Comparison of ENCODE assay signal across 8 mouse cellular contexts in the genomic region with DNA sequence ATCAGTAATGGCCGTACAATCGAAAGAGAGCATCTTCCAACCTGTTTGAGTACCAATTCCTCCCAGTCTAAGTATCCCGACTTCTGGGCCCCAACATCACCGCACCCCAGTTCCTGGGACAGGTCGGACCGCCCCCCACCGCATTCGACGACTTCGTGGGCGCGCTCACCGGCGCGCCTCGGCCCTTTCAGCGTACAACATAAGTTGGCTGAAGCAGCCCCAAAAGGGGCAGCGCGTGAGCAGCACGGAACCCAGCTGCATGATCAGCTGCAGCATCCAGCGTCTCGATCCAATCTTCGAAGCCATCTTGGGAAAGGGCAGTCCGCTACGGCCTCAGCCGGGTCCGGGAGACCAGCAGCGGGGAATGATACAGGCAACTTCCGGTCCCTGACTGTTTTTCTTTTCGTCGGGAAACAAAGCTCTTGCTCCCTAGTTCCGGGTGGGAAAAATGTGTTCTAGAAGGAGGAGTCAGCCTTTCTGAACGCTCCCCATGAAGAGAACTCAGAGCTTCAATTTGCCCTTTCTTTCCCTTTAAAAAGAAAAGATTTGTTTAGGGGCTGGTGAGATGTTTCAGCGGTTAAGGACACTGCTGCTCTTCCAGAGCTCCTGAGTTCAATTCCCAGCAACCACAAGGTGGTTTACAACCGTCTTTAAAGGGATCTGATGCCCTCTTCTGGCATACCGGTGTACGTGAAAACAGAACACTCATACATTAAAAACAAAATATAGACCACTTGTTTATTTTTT. TPM values are rescaled to one million over a fixed set of nuclear protein-coding genes. Genes with fewer than 3 reads are reported as not detected.
A peak's percentile ranks its signal among the peaks of the same experiment; 100 is the strongest.
DNase-seq lines count a peak whose midpoint lies in the region; ATAC-seq and TF ChIP-seq lines count a peak whose summit lies in the region.

A gene (minus strand): TSS at position 366 of the 747 bp plus-strand sequence.

- H3K36me3 ChIP-seq in heart, embryonic 12.5 days = peaks cover 30% of the 10 kb centered on the region
- peaks cover 14% of the 10 kb centered on the region for H3K36me3 ChIP-seq in kidney, postnatal 0 days (ENCODE audit: insufficient read depth, low read length)
- peaks cover 5% of the 10 kb centered on the region for H3K36me3 ChIP-seq in liver, embryonic 11.5 days (ENCODE audit: control insufficient read depth, insufficient read depth, low read length)
- peaks cover 9% of the 10 kb centered on the region; the same call in 1 of the 2 replicates for H3K36me3 ChIP-seq in stomach, embryonic 14.5 days (ENCODE audit: control insufficient read depth, insufficient read depth, low read length)

- H3K4me1 ChIP-seq in heart, embryonic 12.5 days (replicated peaks) = peaks cover 5% of the 10 kb centered on the region
- 0 out of 2 replicates have a peak, but pooled peaks cover 3% of the 10 kb centered on the region for H3K4me1 ChIP-seq in kidney, postnatal 0 days (replicated peaks; ENCODE audit: insufficient read depth, low read length)
- H3K4me1 ChIP-seq in liver, embryonic 11.5 days (replicated peaks; ENCODE audit: control insufficient read depth, insufficient read depth, low read length) = peaks cover 3% of the 10 kb centered on the region
- H3K4me1 ChIP-seq in stomach, embryonic 14.5 days (ENCODE audit: control insufficient read depth, insufficient read depth, low read length) = peaks cover 6% of the 10 kb centered on the region

- DNase-seq in CD4-positive helper T cell, adult 2 months (ENCODE audit: low read depth, low spot score) = peak; percentile 75
- DNase-seq in brain, embryonic 18.5 days (ENCODE audit: low read depth, low spot score) = peak; percentile 83
- DNase-seq in kidney, postnatal 0 days (ENCODE audit: low spot score) = peak; percentile 95
- DNase-seq in liver, embryonic 11.5 days (ENCODE audit: low spot score) = peak; percentile 82
- DNase-seq in naive thymus-derived CD4-positive, alpha-beta T cell, adult 2 months (ENCODE audit: low read depth) = peak; percentile 71

- peak; percentile 63 for TF ChIP-seq CTCF in kidney, postnatal 0 days (IDR thresholded peaks at IDR 0.05; ENCODE audit: low read depth)

- peak within 1 kb of the TSS; percentile 84 for H3K4me3 ChIP-seq in heart, embryonic 12.5 days
- peak within 1 kb of the TSS; percentile 63 for H3K4me3 ChIP-seq in kidney, postnatal 0 days (replicated peaks; ENCODE audit: low read depth, low read length)
- H3K4me3 ChIP-seq in liver, embryonic 11.5 days (ENCODE audit: low read depth, low read length) = peak within 1 kb of the TSS; percentile 93
- H3K4me3 ChIP-seq in stomach, embryonic 14.5 days (ENCODE audit: low read depth, low read length) = peak within 1 kb of the TSS; percentile 60

- peak; percentile 94 for ATAC-seq in erythroid progenitor cell, adult 5-6 weeks (replicated peaks; ENCODE audit: low FRiP score, poor library complexity, severe bottlenecking)
- ATAC-seq in heart, embryonic 12.5 days (ENCODE audit: insufficient number of reproducible peaks, low FRiP score) = peak; percentile 67; the same call in 1 of the 2 replicates
- peak; percentile 83 for ATAC-seq in kidney, postnatal 0 days (replicated peaks; ENCODE audit: low FRiP score, low read depth)
- ATAC-seq in liver, embryonic 11.5 days (replicated peaks; ENCODE audit: low FRiP score) = peak; percentile 83
- peak; percentile 76; the same call in 1 of the 2 replicates for ATAC-seq in stomach, embryonic 14.5 days (ENCODE audit: insufficient number of reproducible peaks, insufficient read depth, low FRiP score, low read depth)

- WGBS in heart, embryonic 12.5 days = under 1% methylated on average over 37 of the region's 37 CpGs
- under 1% methylated on average over 37 of the region's 37 CpGs for WGBS in kidney, postnatal 0 days
- WGBS in liver, embryonic 11.5 days = under 1% methylated on average over 37 of the region's 37 CpGs
- WGBS in stomach, embryonic 14.5 days = under 1% methylated on average over 37 of the region's 37 CpGs

- H3K27me3 ChIP-seq in heart, embryonic 12.5 days (replicated peaks) = no peaks in the 10 kb centered on the region
- H3K27me3 ChIP-seq in kidney, postnatal 0 days (ENCODE audit: insufficient read depth, low read length) = no peaks in the 10 kb centered on the region
- no peaks in the 10 kb centered on the region for H3K27me3 ChIP-seq in liver, embryonic 11.5 days (replicated peaks; ENCODE audit: control insufficient read depth, insufficient read depth, low read length)
- no peaks in the 10 kb centered on the region for H3K27me3 ChIP-seq in stomach, embryonic 14.5 days (ENCODE audit: control insufficient read depth, insufficient read depth, low read length)

- H3K9me3 ChIP-seq in heart, embryonic 12.5 days (replicated peaks) = no peaks in the 10 kb centered on the region
- no peaks in the 10 kb centered on the region for H3K9me3 ChIP-seq in kidney, postnatal 0 days (replicated peaks; ENCODE audit: low read length)
- H3K9me3 ChIP-seq in liver, embryonic 11.5 days (ENCODE audit: control insufficient read depth, low read length) = no peaks in the 10 kb centered on the region
- no peaks in the 10 kb centered on the region for H3K9me3 ChIP-seq in stomach, embryonic 14.5 days (ENCODE audit: control insufficient read depth, low read depth, low read length)

- H3K9ac ChIP-seq in heart, embryonic 12.5 days = peak within 1 kb of the TSS; percentile 84
- peak within 1 kb of the TSS; percentile 70 for H3K9ac ChIP-seq in kidney, postnatal 0 days (ENCODE audit: low read depth, low read length)
- peak within 1 kb of the TSS; percentile 83 for H3K9ac ChIP-seq in liver, embryonic 11.5 days (ENCODE audit: low read depth, low read length)
- H3K9ac ChIP-seq in stomach, embryonic 14.5 days (replicated peaks; ENCODE audit: low read depth, low read length) = peak within 1 kb of the TSS; percentile 53

- H3K27ac ChIP-seq in heart, embryonic 12.5 days (ENCODE audit: poor library complexity, severe bottlenecking) = peak within 1 kb of the TSS; percentile 54; the same call in 1 of the 2 replicates
- peak within 1 kb of the TSS; percentile 37; the same call in 1 of the 2 replicates for H3K27ac ChIP-seq in kidney, postnatal 0 days
- H3K27ac ChIP-seq in liver, embryonic 11.5 days (ENCODE audit: low read depth, low read length) = peak within 1 kb of the TSS; percentile 66
- peak within 1 kb of the TSS; percentile 40; the same call in 1 of the 2 replicates for H3K27ac ChIP-seq in stomach, embryonic 14.5 days (ENCODE audit: low read length)

- peak within 1 kb of the TSS; percentile 90 for H3K4me2 ChIP-seq in heart, embryonic 12.5 days
- peak within 1 kb of the TSS; percentile 82 for H3K4me2 ChIP-seq in kidney, postnatal 0 days (ENCODE audit: low read length)
- H3K4me2 ChIP-seq in liver, embryonic 11.5 days = peak within 1 kb of the TSS; percentile 95
- H3K4me2 ChIP-seq in stomach, embryonic 14.5 days (replicated peaks; ENCODE audit: low read depth, low read length) = peak within 1 kb of the TSS; percentile 92

RNA-seq across cellular contexts. Expression of the gene that starts here (rescaled TPM):
- total RNA-seq in erythroid progenitor cell, adult 5-6 weeks (2015; ENCODE audit: low replicate concordance) = 1.1 and 1.3 TPM in 2 replicates
- total RNA-seq in erythroid progenitor cell, adult 5-6 weeks (2017; ENCODE audit: low replicate concordance) = 2.9 and 5.1 TPM in 2 replicates
- 36.8 and 37.6 TPM in 2 replicates for polyA plus RNA-seq in heart, embryonic 12.5 days (2016; fragmentation: Nextera tagmentation; extraction: Ambion mirVana)
- 25.0 and 28.6 TPM in 2 replicates for polyA plus RNA-seq in kidney, postnatal 0 days (2015; fragmentation: Nextera tagmentation; extraction: Ambion mirVana)
- 25.7 and 26.0 TPM in 2 replicates for polyA plus RNA-seq in liver, embryonic 11.5 days (2014; fragmentation: Nextera tagmentation; extraction: Ambion mirVana)
- 23.0 and 24.8 TPM in 2 replicates for polyA plus RNA-seq in stomach, embryonic 14.5 days (2014; fragmentation: Nextera tagmentation; extraction: Ambion mirVana)

Comparison
In these comparisons a context has a peak if more than half of its experiments do, and no peak if none do; other contexts are left out.
1. Peak in every context shown above with its lines: DNase-seq, ATAC-seq, H3K4me3 ChIP-seq and H3K27ac ChIP-seq.